Mouse (Mus musculus): ENCODE results near the gene Cacnb4.

Gene Cacnb4

DNA sequence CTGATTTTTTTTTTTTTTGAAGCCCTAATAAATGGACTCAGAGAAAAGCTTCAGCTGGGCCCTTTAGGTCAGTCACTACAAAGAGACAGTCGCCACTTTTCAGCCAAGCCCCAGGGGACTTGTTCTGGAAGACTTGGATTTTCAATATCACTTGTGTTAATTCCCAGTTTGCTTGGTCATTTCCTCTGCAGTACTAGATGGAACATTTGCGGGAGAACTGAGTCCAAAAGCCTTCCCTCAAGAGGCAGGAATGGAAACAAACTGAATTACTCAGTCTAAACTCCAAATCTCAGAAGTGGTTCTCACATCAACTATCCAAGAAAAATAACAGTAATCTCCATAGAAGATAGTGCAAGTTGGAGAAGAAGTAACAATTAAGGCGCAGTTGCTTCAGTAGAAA, 109.2 kb downstream of the Cacnb4 start:
- DNase-seq (ENCODE audit: low spot score) = no peak

GRCm38 (mm10) chr2:52563277-52563676, 113.4 kb downstream of the Cacnb4 start:
- DNase-seq (ENCODE audit: low spot score) = no peak

- DNase-seq (ENCODE audit: low spot score) = no peak
Measured at GRCm38 (mm10) chr2:52562356-52562755, 114.3 kb downstream of the Cacnb4 start.

- DNase-seq (ENCODE audit: low spot score) = no peak
Measured at GRCm38 (mm10) chr2:52561137-52561536, 115.5 kb downstream of the Cacnb4 start.

DNA sequence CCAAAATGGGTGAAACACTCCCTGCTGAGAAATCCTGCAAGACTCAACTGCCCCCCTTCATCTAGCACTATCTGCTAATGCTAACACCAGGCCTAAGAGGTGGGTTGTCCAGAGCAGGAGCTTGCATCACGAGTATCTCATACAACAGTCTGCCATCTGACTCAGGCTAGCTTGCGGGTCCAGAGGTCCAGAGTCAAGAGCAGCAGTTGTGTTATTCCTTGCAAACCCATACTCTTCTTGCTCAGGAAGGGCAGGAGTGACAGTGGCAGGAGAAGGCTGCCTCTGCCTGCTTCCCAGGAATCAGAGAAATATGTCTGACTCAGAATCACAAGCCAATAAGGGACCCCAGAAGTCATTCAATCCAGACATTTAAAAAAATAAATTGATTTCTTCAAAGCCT, 116.4 kb downstream of the Cacnb4 start:
- no peak for DNase-seq (ENCODE audit: low spot score)

- no peak for DNase-seq (ENCODE audit: low spot score)
Measured at GRCm38 (mm10) chr2:52558411-52558810, 118.2 kb downstream of the Cacnb4 start.

DNA sequence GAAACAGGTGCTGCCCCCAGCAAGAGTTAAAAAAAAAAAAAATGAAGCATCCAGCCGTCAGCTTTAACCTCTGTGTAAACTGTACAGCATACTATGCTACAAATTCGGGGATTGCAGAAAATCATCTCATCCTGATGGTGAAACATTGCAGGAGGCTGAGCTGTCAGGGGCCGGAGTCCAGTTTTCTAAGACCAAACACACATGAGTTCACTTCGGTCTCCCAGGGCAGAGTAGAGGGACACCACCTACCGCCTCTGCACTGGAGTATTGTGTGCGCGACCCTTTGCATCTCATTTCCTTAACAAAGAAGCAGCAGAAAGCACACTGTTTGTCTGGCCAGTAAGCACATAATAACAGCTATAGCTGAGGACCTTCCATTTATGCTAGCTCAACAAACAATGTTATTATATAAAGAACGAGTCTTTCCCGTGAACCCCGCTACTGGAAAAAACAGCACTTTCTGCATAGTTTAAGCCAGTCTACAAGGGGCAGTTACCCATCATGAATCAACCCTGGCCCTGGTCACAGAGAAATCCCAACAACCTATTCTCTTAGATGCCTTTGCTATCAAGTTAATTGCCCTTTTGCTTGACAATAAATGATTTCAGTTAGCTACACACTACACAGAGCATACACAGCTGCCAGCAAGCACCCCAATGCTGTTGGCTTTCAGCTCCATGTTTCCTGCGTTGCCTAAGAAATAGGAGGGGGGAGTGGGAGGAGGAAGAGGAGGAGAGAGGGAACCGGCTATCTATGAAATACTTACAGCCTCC, 118.9 kb downstream of the Cacnb4 start:
- DNase-seq (ENCODE audit: low spot score) = no peak

DNA sequence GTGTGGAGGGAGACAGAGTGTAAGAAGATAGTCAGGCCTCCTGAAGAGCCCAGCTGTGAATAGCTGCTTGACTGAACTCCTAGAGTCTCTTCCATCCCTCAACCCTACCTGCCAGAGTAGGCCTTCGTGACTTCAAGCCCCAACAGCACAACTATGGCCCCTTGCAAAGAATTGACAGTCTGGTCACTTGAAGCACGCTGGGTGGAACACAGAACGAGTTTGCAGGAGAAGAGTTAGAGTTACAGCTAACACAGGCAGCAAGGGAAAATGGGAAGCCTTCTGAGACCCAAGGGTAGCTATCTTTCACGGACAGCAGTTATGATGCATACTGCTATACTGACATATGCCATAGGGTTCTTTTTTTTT, 119.7 kb downstream of the Cacnb4 start:
- DNase-seq (ENCODE audit: low spot score) = no peak

GRCm38 (mm10) chr2:52556298-52556960, 120.2 kb downstream of the Cacnb4 start:
- no peak for DNase-seq (ENCODE audit: low spot score)

DNA sequence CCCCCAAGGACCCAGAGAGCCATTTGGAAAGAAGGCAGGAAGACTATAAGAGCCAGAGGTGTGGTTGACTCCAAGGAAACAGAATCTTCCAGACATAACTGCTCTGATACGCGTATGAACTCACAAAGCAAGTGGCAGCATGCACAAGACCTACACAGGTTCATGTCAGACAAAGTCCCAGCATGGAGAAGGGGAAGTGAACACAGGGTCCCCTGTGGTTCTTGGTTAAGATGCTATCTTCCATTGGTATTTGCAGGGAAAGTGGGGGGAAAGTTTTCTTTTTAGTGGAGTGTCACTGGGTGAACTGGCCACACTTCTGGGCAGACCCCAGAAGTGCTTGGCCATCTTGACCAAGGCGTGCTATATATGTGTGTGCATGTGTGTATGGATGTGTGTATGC, 128.2 kb downstream of the Cacnb4 start:
- DNase-seq (ENCODE audit: low spot score) = no peak

DNA sequence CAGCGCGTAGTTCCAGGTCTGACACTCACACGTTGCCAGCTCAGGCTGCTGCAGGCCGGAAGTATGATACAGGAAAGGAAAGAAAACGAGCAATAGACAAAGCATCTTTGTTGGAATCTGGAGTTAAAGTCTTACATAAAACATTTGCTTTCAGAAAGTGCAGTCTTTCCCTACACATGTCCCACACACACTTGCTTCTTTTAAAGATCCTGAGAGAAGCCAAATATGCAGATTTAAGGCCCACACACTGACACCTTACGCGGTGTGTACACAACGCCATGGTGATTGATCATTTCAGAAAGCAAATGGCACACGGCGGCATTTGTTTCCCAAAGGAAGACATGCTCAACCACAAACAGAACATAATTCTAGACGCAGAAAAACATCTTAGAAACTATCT, 129.3 kb downstream of the Cacnb4 start:
- DNase-seq (ENCODE audit: low spot score) = no peak

- DNase-seq (ENCODE audit: low spot score) = no peak
Measured at GRCm38 (mm10) chr2:52544527-52544926, 132.1 kb downstream of the Cacnb4 start.

- no peak for DNase-seq (ENCODE audit: low spot score)
Measured at GRCm38 (mm10) chr2:52541068-52541467, 135.6 kb downstream of the Cacnb4 start.

GRCm38 (mm10) chr2:52539318-52539717, 137.3 kb downstream of the Cacnb4 start:
- DNase-seq (ENCODE audit: low spot score) = no peak

GRCm38 (mm10) chr2:52537645-52538044, 139.0 kb downstream of the Cacnb4 start:
- DNase-seq (ENCODE audit: low spot score) = no peak

DNA sequence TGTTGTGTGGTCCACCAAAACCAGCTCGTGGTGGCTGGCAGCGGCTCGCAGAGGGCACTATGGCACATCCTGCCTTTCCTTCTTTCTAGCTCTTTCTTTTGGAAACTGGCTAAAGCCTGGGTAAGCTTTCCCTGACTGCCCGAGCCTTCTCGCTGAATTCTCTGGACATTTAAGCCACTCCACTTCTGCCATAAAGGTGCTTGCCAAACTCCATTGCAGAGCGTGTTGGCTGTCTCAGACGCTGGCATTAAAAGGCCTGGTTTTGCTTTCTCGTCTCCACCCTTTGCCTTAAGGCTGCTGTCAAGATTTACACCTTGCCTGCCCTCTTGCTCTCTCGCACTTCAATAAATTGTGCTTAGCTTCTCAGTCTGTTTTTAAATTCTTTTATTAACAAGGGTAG, 139.5 kb downstream of the Cacnb4 start:
- no peak for DNase-seq (ENCODE audit: low spot score)

- DNase-seq (ENCODE audit: low spot score) = no peak
Measured at GRCm38 (mm10) chr2:52536511-52536910, 140.1 kb downstream of the Cacnb4 start.

DNA sequence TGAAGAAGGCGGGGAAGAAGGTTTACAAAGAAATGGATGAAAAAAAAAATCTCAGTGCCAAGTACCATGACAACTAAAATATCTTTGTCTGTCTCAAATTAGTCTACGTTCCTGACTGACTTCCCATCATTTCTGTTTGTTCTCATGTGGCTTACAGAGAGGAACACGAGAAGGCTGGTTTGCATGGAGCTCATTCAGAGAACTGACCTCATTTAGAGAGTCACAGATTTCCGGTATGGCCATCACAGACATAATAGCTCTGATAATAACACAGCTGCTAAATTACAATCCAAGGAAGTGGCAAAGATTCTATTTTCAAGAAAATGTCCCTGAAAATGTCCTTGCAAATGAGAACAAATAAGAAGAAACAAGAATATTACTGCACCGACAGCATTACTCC, 142.9 kb downstream of the Cacnb4 start:
- DNase-seq (ENCODE audit: low spot score) = no peak

- peak; percentile 2 for DNase-seq (ENCODE audit: low spot score)
Measured at GRCm38 (mm10) chr2:52530521-52530920, 146.1 kb downstream of the Cacnb4 start.

GRCm38 (mm10) chr2:52529245-52529644, 147.4 kb downstream of the Cacnb4 start:
- DNase-seq (ENCODE audit: low spot score) = no peak

GRCm38 (mm10) chr2:52525876-52526592, 150.6 kb downstream of the Cacnb4 start:
- DNase-seq (ENCODE audit: low spot score) = no peak

GRCm38 (mm10) chr2:52523056-52523715, 153.4 kb downstream of the Cacnb4 start:
- DNase-seq (ENCODE audit: low spot score) = no peak

DNA sequence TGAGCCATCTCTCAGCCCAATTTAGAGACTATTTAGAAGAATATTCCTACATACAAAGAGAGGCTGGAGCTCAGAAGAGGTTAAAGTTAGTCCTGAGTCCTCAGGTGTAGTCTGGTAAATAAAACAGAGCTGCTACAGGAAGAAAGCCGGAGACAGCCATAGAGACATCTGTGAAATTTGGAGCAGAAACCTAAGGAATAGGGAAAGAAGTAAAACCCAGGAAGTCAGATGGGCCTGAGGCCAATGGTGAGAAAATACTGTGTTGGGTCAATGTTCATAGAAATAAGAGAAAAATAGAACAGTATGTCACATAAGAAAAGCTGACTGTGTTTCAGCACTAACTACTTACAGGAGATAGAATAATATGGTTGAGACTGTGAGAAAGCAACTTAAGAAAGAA, 155.6 kb downstream of the Cacnb4 start:
- DNase-seq (ENCODE audit: low spot score) = no peak

Data from yolk sac, embryonic 10.5 days (tissue).